In genomic region chr1:171006905-171007304, GRCm38 (mm10) we compare ENCODE assay signal across 12 mouse cellular contexts. TPM values are rescaled to one million over a fixed set of nuclear protein-coding genes. Genes with fewer than 3 reads are reported as not detected.
A peak's percentile ranks its signal among the peaks of the same experiment; 100 is the strongest.
DNase-seq lines count a peak whose midpoint lies in the region; ATAC-seq and TF ChIP-seq lines count a peak whose summit lies in the region.
"Had no signal": no experiment of that assay in that cellular context is flagged by ENCODE, and none has a peak within 500 bp of the region (broad histone marks: within the 10 kb centered on the region; RNA-seq: fewer than 3 reads in every experiment).

No protein-coding gene starts in this region.

- no peaks in the 10 kb centered on the region for H3K27me3 ChIP-seq in forebrain, postnatal 0 days (ENCODE audit: insufficient read depth, low read length)
- H3K27me3 ChIP-seq in forebrain, embryonic 16.5 days (replicated peaks; ENCODE audit: control insufficient read depth, insufficient read depth, low read length) = no peaks in the 10 kb centered on the region
- no peaks in the 10 kb centered on the region for H3K27me3 ChIP-seq in midbrain, postnatal 0 days (ENCODE audit: insufficient read depth, low read length)
- no peaks in the 10 kb centered on the region for H3K27me3 ChIP-seq in midbrain, embryonic 15.5 days (replicated peaks)
- no peaks in the 10 kb centered on the region for H3K27me3 ChIP-seq in embryonic facial prominence, embryonic 10.5 days (replicated peaks; ENCODE audit: low read depth, poor library complexity, severe bottlenecking)
- H3K27me3 ChIP-seq in hindbrain, embryonic 10.5 days (ENCODE audit: insufficient read depth, poor library complexity, severe bottlenecking) = no peaks in the 10 kb centered on the region

- no peaks in the 10 kb centered on the region for H3K4me1 ChIP-seq in forebrain, postnatal 0 days (ENCODE audit: insufficient read depth)
- H3K4me1 ChIP-seq in forebrain, embryonic 16.5 days (replicated peaks; ENCODE audit: control insufficient read depth, insufficient read depth, low read length) = no peaks in the 10 kb centered on the region
- H3K4me1 ChIP-seq in midbrain, postnatal 0 days (ENCODE audit: insufficient read depth, low read length) = no peaks in the 10 kb centered on the region
- no peaks in the 10 kb centered on the region for H3K4me1 ChIP-seq in midbrain, embryonic 15.5 days
- H3K4me1 ChIP-seq in embryonic facial prominence, embryonic 10.5 days = no peaks in the 10 kb centered on the region
- H3K4me1 ChIP-seq in hindbrain, embryonic 10.5 days (replicated peaks) = no peaks in the 10 kb centered on the region

- H3K4me3 ChIP-seq in forebrain, postnatal 0 days (ENCODE audit: low read depth, low read length) = no peak overlapping the region
- H3K4me3 ChIP-seq in forebrain, embryonic 16.5 days (replicated peaks; ENCODE audit: low read length) = no peak overlapping the region
- no peak overlapping the region for H3K4me3 ChIP-seq in midbrain, postnatal 0 days (ENCODE audit: low read depth, low read length)
- no peak overlapping the region for H3K4me3 ChIP-seq in midbrain, embryonic 15.5 days
- H3K4me3 ChIP-seq in embryonic facial prominence, embryonic 10.5 days = no peak overlapping the region
- no peak overlapping the region for H3K4me3 ChIP-seq in hindbrain, embryonic 10.5 days

- no peak overlapping the region for H3K9ac ChIP-seq in forebrain, postnatal 0 days
- no peak overlapping the region for H3K9ac ChIP-seq in forebrain, embryonic 16.5 days (replicated peaks; ENCODE audit: low read depth, low read length)
- H3K9ac ChIP-seq in midbrain, postnatal 0 days (replicated peaks; ENCODE audit: low read length, poor library complexity, severe bottlenecking) = no peak overlapping the region
- H3K9ac ChIP-seq in midbrain, embryonic 15.5 days = no peak overlapping the region

- WGBS in forebrain, postnatal 0 days = 85% methylated on average over 2 of the region's 2 CpGs
- 87% methylated on average over 2 of the region's 2 CpGs for WGBS in forebrain, embryonic 16.5 days
- WGBS in midbrain, postnatal 0 days = 87% methylated on average over 2 of the region's 2 CpGs
- 85% methylated on average over 2 of the region's 2 CpGs for WGBS in midbrain, embryonic 15.5 days
- 89% methylated on average over 2 of the region's 2 CpGs for WGBS in embryonic facial prominence, embryonic 10.5 days
- 90% methylated on average over 2 of the region's 2 CpGs for WGBS in hindbrain, embryonic 10.5 days

- no peaks in the 10 kb centered on the region for H3K36me3 ChIP-seq in forebrain, postnatal 0 days (ENCODE audit: insufficient read depth)
- no peaks in the 10 kb centered on the region for H3K36me3 ChIP-seq in forebrain, embryonic 16.5 days (ENCODE audit: control insufficient read depth, insufficient read depth)
- H3K36me3 ChIP-seq in midbrain, postnatal 0 days (ENCODE audit: insufficient read depth, low read length) = no peaks in the 10 kb centered on the region
- H3K36me3 ChIP-seq in midbrain, embryonic 15.5 days (replicated peaks) = no peaks in the 10 kb centered on the region
- H3K36me3 ChIP-seq in embryonic facial prominence, embryonic 10.5 days (replicated peaks) = no peaks in the 10 kb centered on the region
- H3K36me3 ChIP-seq in hindbrain, embryonic 10.5 days = no peaks in the 10 kb centered on the region

- peak; percentile 23; the same call in 1 of the 2 replicates for TF ChIP-seq CTCF in forebrain, postnatal 0 days (IDR thresholded peaks at IDR 0.05; ENCODE audit: low read depth)
- peak; percentile 15; the same call in 1 of the 2 replicates for TF ChIP-seq CTCF in midbrain, postnatal 0 days (IDR thresholded peaks at IDR 0.05)

- H3K9me3 ChIP-seq in forebrain, postnatal 0 days (ENCODE audit: low read length) = no peaks in the 10 kb centered on the region
- no peaks in the 10 kb centered on the region for H3K9me3 ChIP-seq in forebrain, embryonic 16.5 days (ENCODE audit: control insufficient read depth, low read length)
- H3K9me3 ChIP-seq in midbrain, postnatal 0 days (ENCODE audit: low read length) = no peaks in the 10 kb centered on the region
- H3K9me3 ChIP-seq in midbrain, embryonic 15.5 days = no peaks in the 10 kb centered on the region
- no peaks in the 10 kb centered on the region for H3K9me3 ChIP-seq in embryonic facial prominence, embryonic 10.5 days
- no peaks in the 10 kb centered on the region for H3K9me3 ChIP-seq in hindbrain, embryonic 10.5 days

- no peak overlapping the region for H3K4me2 ChIP-seq in forebrain, postnatal 0 days (ENCODE audit: low read depth)
- H3K4me2 ChIP-seq in forebrain, embryonic 16.5 days (ENCODE audit: low read length) = no peak overlapping the region
- H3K4me2 ChIP-seq in midbrain, postnatal 0 days (ENCODE audit: low read depth, low read length, poor library complexity, severe bottlenecking) = no peak overlapping the region
- no peak overlapping the region for H3K4me2 ChIP-seq in midbrain, embryonic 15.5 days

- DNase-seq in forebrain, postnatal 0 days = no peak
- DNase-seq in midbrain, postnatal 0 days (ENCODE audit: low spot score) = no peak
- peak; percentile 17 for DNase-seq in embryonic facial prominence, embryonic 10.5 days (ENCODE audit: low spot score)
- peak; percentile 45 for DNase-seq in testis, postnatal 10 days (ENCODE audit: low spot score)
- DNase-seq in heart, adult 18-20 months = no peak
- DNase-seq in hindbrain, embryonic 10.5 days (ENCODE audit: low spot score) = no peak
- DNase-seq: gastrocnemius, postnatal 36 days; kidney, adult 9 months; right cerebral cortex, postnatal 14 days had no signal

- ATAC-seq in forebrain, postnatal 0 days = no peak
- no peak for ATAC-seq in forebrain, embryonic 16.5 days
- ATAC-seq in midbrain, postnatal 0 days (ENCODE audit: low FRiP score) = no peak
- ATAC-seq in midbrain, embryonic 15.5 days (replicated peaks) = no peak

- H3K27ac ChIP-seq in forebrain, postnatal 0 days (ENCODE audit: low read depth, low read length) = no peak overlapping the region
- no peak overlapping the region for H3K27ac ChIP-seq in forebrain, embryonic 16.5 days (ENCODE audit: low read length)
- H3K27ac ChIP-seq in midbrain, postnatal 0 days (ENCODE audit: low read depth, low read length) = no peak overlapping the region
- H3K27ac ChIP-seq in midbrain, embryonic 15.5 days = no peak overlapping the region
- H3K27ac ChIP-seq in embryonic facial prominence, embryonic 10.5 days (replicated peaks) = no peak overlapping the region
- H3K27ac ChIP-seq in hindbrain, embryonic 10.5 days = no peak overlapping the region

RNA-seq across cellular contexts. Expression of gene Fcgr4, which starts 11.8 kb away (rescaled TPM):
- total RNA-seq in forebrain, postnatal 0 days (2014; rRNA removed) = 0.76 TPM in 1 of 2 replicates, not detected in the other
- polyA plus RNA-seq in forebrain, postnatal 0 days (2015; fragmentation: Nextera tagmentation; extraction: Ambion mirVana) = 0.44 and 0.67 TPM in 2 replicates
- polyA plus RNA-seq in forebrain, embryonic 16.5 days (2015; fragmentation: Nextera tagmentation; extraction: Ambion mirVana) = 0.22 and 0.32 TPM in 2 replicates
- total RNA-seq in midbrain, postnatal 0 days (2014; rRNA removed) = 0.57 TPM in 1 of 2 replicates, not detected in the other
- polyA plus RNA-seq in midbrain, postnatal 0 days (2015; fragmentation: Nextera tagmentation; extraction: Ambion mirVana) = 0.25 and 0.48 TPM in 2 replicates
- 0.53 and 0.54 TPM in 2 replicates for polyA plus RNA-seq in midbrain, embryonic 15.5 days (2015; fragmentation: Nextera tagmentation; extraction: Ambion mirVana)
- polyA plus RNA-seq in embryonic facial prominence, embryonic 10.5 days (2016; fragmentation: Nextera tagmentation; extraction: Ambion mirVana) = 0.31 TPM in 1 of 2 replicates, not detected in the other
- total RNA-seq in heart, adult 18-20 months (2021) = under 1 TPM; 0.35 to 0.59 TPM
- 0.30 and 0.64 TPM in 2 replicates for polyA plus RNA-seq in hindbrain, embryonic 10.5 days (2016; fragmentation: Nextera tagmentation; extraction: Ambion mirVana)
- total RNA-seq: gastrocnemius, postnatal 36 days; left cerebral cortex, postnatal 10 days had no signal

RNA-seq across cellular contexts. Expression of gene Fcgr2b, which starts 30.6 kb away (rescaled TPM):
- total RNA-seq in forebrain, postnatal 0 days (2014; rRNA removed) = 2.2 and 2.3 TPM in 2 replicates
- polyA plus RNA-seq in forebrain, postnatal 0 days (2015; fragmentation: Nextera tagmentation; extraction: Ambion mirVana) = 3.8 and 3.9 TPM in 2 replicates
- polyA plus RNA-seq in forebrain, embryonic 16.5 days (2015; fragmentation: Nextera tagmentation; extraction: Ambion mirVana) = 0.63 and 1.7 TPM in 2 replicates
- total RNA-seq in midbrain, postnatal 0 days (2014; rRNA removed) = 1.8 and 6.6 TPM in 2 replicates
- 2.1 and 3.6 TPM in 2 replicates for polyA plus RNA-seq in midbrain, postnatal 0 days (2015; fragmentation: Nextera tagmentation; extraction: Ambion mirVana)
- 1.8 and 1.9 TPM in 2 replicates for polyA plus RNA-seq in midbrain, embryonic 15.5 days (2015; fragmentation: Nextera tagmentation; extraction: Ambion mirVana)
- not detected in 2 replicates for polyA plus RNA-seq in embryonic facial prominence, embryonic 10.5 days (2016; fragmentation: Nextera tagmentation; extraction: Ambion mirVana)
- 1 to 10 TPM; 6.8 to 7.3 TPM for total RNA-seq in heart, adult 18-20 months (2021)
- 0.26 TPM in 1 of 2 replicates, not detected in the other for polyA plus RNA-seq in hindbrain, embryonic 10.5 days (2016; fragmentation: Nextera tagmentation; extraction: Ambion mirVana)

RNA-seq across cellular contexts. Expression of gene Fcgr3, which starts 57.8 kb away (rescaled TPM):
- total RNA-seq in forebrain, postnatal 0 days (2014; rRNA removed) = 13.5 and 14.9 TPM in 2 replicates
- 13.9 and 14.6 TPM in 2 replicates for polyA plus RNA-seq in forebrain, postnatal 0 days (2015; fragmentation: Nextera tagmentation; extraction: Ambion mirVana)
- 6.7 and 7.6 TPM in 2 replicates for polyA plus RNA-seq in forebrain, embryonic 16.5 days (2015; fragmentation: Nextera tagmentation; extraction: Ambion mirVana)
- total RNA-seq in midbrain, postnatal 0 days (2014; rRNA removed) = 18.1 and 19.8 TPM in 2 replicates
- polyA plus RNA-seq in midbrain, postnatal 0 days (2015; fragmentation: Nextera tagmentation; extraction: Ambion mirVana) = 12.8 and 14.2 TPM in 2 replicates
- 10.7 and 11.7 TPM in 2 replicates for polyA plus RNA-seq in midbrain, embryonic 15.5 days (2015; fragmentation: Nextera tagmentation; extraction: Ambion mirVana)
- polyA plus RNA-seq in embryonic facial prominence, embryonic 10.5 days (2016; fragmentation: Nextera tagmentation; extraction: Ambion mirVana) = 3.8 and 5.5 TPM in 2 replicates
- 10 to 100 TPM; 12.7 to 12.9 TPM for total RNA-seq in heart, adult 18-20 months (2021)
- polyA plus RNA-seq in hindbrain, embryonic 10.5 days (2016; fragmentation: Nextera tagmentation; extraction: Ambion mirVana) = 4.7 and 7.6 TPM in 2 replicates

Comparison
In these comparisons a context has a peak if more than half of its experiments do, and no peak if none do; other contexts are left out.
1. DNase-seq: peak in embryonic facial prominence, embryonic 10.5 days (single experiment) and testis, postnatal 10 days (single experiment); none in forebrain, postnatal 0 days (single experiment), midbrain, postnatal 0 days (single experiment), heart, adult 18-20 months (0 of 2) and hindbrain, embryonic 10.5 days (single experiment).